Mouse (Mus musculus) heart, postnatal 0 days (tissue): ENCODE data around the gene Acot7.

ENCODE experiments used
- CTCF ChIP-seq: IDR thresholded peaks from 2 replicates; pipeline ENCODE4 v1.5.1; 2016; ENCODE audit warnings: antibody characterized with exemption, control low read depth, low read depth
- EP300 ChIP-seq: IDR thresholded peaks from 2 replicates; pipeline ENCODE4 v1.6.1; 2016; ENCODE audit warnings: antibody characterized with exemption, low read depth

GRCm38 (mm10) chr4:152209623-152210022 is 31.7 kb downstream of the Acot7 start:
- TF ChIP-seq CTCF (no peak), EP300 (no peak)
